Mouse (Mus musculus): ENCODE measurements around the gene Ppfia4.

DNA sequence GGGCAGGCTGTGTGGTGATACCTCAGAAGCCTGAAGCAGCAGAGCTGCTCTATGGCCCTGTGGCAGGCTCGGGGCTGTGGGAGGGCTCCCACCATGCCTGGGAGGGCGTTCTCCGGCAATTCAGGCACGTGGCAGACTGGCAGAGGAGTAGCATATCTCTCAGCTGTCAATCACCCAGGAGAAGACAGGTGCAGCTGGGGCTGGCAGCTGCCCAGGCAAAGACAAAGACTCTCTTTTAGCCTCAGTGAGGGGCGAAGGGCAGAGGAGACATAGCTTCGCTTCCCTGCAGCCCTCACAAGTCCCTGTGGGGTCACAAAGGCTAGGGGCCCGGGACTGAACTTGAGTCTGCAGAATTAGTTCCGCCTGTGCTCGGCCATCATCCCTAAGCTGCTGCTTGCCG lies 25.3 kb downstream of the Ppfia4 start:
- TF ChIP-seq POLR2A (IDR thresholded peaks at IDR 0.05; ENCODE audit: control insufficient read depth, low read depth, low read length), result no peak
- TF ChIP-seq CTCF (IDR thresholded peaks at IDR 0.05; ENCODE audit: control insufficient read depth, insufficient read depth, insufficient replicate concordance, low read depth, low read length), result no peak

Data from testis, adult 2 months (tissue).